Mouse (Mus musculus): ENCODE results near the gene Asap2. TPM values are rescaled to one million over a fixed set of nuclear protein-coding genes. Genes with fewer than 3 reads are reported as not detected.

The Asap2 gene
- polyA plus RNA-seq, 1 experiment from 2014 or later: 18.9 TPM

- Histone ChIP-seq H3K27ac (ENCODE audit: low read depth, low read length) (no peak overlapping the region), H3K9me3 (ENCODE audit: control insufficient read depth, low read length) (no peaks in the 10 kb centered on the region), H3K36me3 (ENCODE audit: control insufficient read depth, insufficient read depth, low read length) (no peaks in the 10 kb centered on the region), H3K4me1 (replicated peaks; ENCODE audit: control insufficient read depth, insufficient read depth, low read length) (no peaks in the 10 kb centered on the region), H3K4me3 (ENCODE audit: low read depth, low read length) (no peak overlapping the region), H3K27me3 (ENCODE audit: control insufficient read depth, insufficient read depth, low read length) (no peaks in the 10 kb centered on the region), H3K4me2 (ENCODE audit: low read depth, low read length, severe bottlenecking) (no peak overlapping the region), H3K9ac (ENCODE audit: low read length) (no peak overlapping the region)
- DNase-seq (ENCODE audit: low spot score) (no peak), ATAC-seq (replicated peaks; ENCODE audit: low FRiP score) (no peak)
- 70% methylated on average over 4 of the region's 4 CpGs for WGBS
Measured at GRCm38 (mm10) chr12:21139560-21139959, 149.3 kb downstream of the Asap2 start.

- no peak overlapping the region for H3K27ac ChIP-seq (ENCODE audit: low read depth, low read length)
- H3K4me3 ChIP-seq (ENCODE audit: low read depth, low read length): no peak overlapping the region
- DNase-seq (ENCODE audit: low spot score) (no peak), ATAC-seq (replicated peaks; ENCODE audit: low FRiP score) (no peak)
- H3K36me3 ChIP-seq (ENCODE audit: control insufficient read depth, insufficient read depth, low read length): no peaks in the 10 kb centered on the region
- H3K9me3 ChIP-seq (ENCODE audit: control insufficient read depth, low read length): no peaks in the 10 kb centered on the region
- H3K4me1 ChIP-seq (replicated peaks; ENCODE audit: control insufficient read depth, insufficient read depth, low read length): no peaks in the 10 kb centered on the region
- no peak overlapping the region for H3K9ac ChIP-seq (ENCODE audit: low read length)
- no peak overlapping the region for H3K4me2 ChIP-seq (ENCODE audit: low read depth, low read length, severe bottlenecking)
- WGBS: 92% methylated on average over 14 of the region's 14 CpGs
- H3K27me3 ChIP-seq (ENCODE audit: control insufficient read depth, insufficient read depth, low read length): no peaks in the 10 kb centered on the region
Measured at GRCm38 (mm10) chr12:21140153-21140552, 149.9 kb downstream of the Asap2 start.

- no peak overlapping the region for H3K4me3 ChIP-seq (ENCODE audit: low read depth, low read length)
- no peaks in the 10 kb centered on the region for H3K36me3 ChIP-seq (ENCODE audit: control insufficient read depth, insufficient read depth, low read length)
- no peaks in the 10 kb centered on the region for H3K4me1 ChIP-seq (replicated peaks; ENCODE audit: control insufficient read depth, insufficient read depth, low read length)
- DNase-seq (ENCODE audit: low spot score) (no peak), ATAC-seq (replicated peaks; ENCODE audit: low FRiP score) (no peak)
- H3K9ac ChIP-seq (ENCODE audit: low read length): no peak overlapping the region
- 90% methylated on average over 6 of the region's 6 CpGs for WGBS
- H3K9me3 ChIP-seq (ENCODE audit: control insufficient read depth, low read length): no peaks in the 10 kb centered on the region
- H3K4me2 ChIP-seq (ENCODE audit: low read depth, low read length, severe bottlenecking): no peak overlapping the region
- no peak overlapping the region for H3K27ac ChIP-seq (ENCODE audit: low read depth, low read length)
- H3K27me3 ChIP-seq (ENCODE audit: control insufficient read depth, insufficient read depth, low read length): no peaks in the 10 kb centered on the region
Measured at GRCm38 (mm10) chr12:21140741-21141308, 150.6 kb downstream of the Asap2 start.

GRCm38 (mm10) chr12:21141691-21142300 lies 151.5 kb downstream of the Asap2 start:
- DNase-seq (ENCODE audit: low spot score): no peak
- Histone ChIP-seq H3K9ac (ENCODE audit: low read length) (no peak overlapping the region), H3K36me3 (ENCODE audit: control insufficient read depth, insufficient read depth, low read length) (no peaks in the 10 kb centered on the region), H3K4me3 (ENCODE audit: low read depth, low read length) (no peak overlapping the region), H3K4me2 (ENCODE audit: low read depth, low read length, severe bottlenecking) (no peak overlapping the region), H3K4me1 (replicated peaks; ENCODE audit: control insufficient read depth, insufficient read depth, low read length) (no peaks in the 10 kb centered on the region), H3K27me3 (ENCODE audit: control insufficient read depth, insufficient read depth, low read length) (no peaks in the 10 kb centered on the region), H3K27ac (ENCODE audit: low read depth, low read length) (no peak overlapping the region), H3K9me3 (ENCODE audit: control insufficient read depth, low read length) (no peaks in the 10 kb centered on the region)
- WGBS: 85% methylated on average over 5 of the region's 5 CpGs
- ATAC-seq (replicated peaks; ENCODE audit: low FRiP score): no peak

- DNase-seq (ENCODE audit: low spot score) (no peak), ATAC-seq (replicated peaks; ENCODE audit: low FRiP score) (no peak)
- H3K4me2 ChIP-seq (ENCODE audit: low read depth, low read length, severe bottlenecking): no peak overlapping the region
- H3K4me1 ChIP-seq (replicated peaks; ENCODE audit: control insufficient read depth, insufficient read depth, low read length): no peaks in the 10 kb centered on the region
- no peak overlapping the region for H3K4me3 ChIP-seq (ENCODE audit: low read depth, low read length)
- no peaks in the 10 kb centered on the region for H3K27me3 ChIP-seq (ENCODE audit: control insufficient read depth, insufficient read depth, low read length)
- no peaks in the 10 kb centered on the region for H3K9me3 ChIP-seq (ENCODE audit: control insufficient read depth, low read length)
- H3K36me3 ChIP-seq (ENCODE audit: control insufficient read depth, insufficient read depth, low read length): no peaks in the 10 kb centered on the region
- WGBS: 79% methylated on average over 9 of the region's 9 CpGs
- H3K27ac ChIP-seq (ENCODE audit: low read depth, low read length): no peak overlapping the region
- no peak overlapping the region for H3K9ac ChIP-seq (ENCODE audit: low read length)
Measured at GRCm38 (mm10) chr12:21142489-21143254, 152.4 kb downstream of the Asap2 start.

- H3K9ac ChIP-seq (ENCODE audit: low read length): no peak overlapping the region
- no peaks in the 10 kb centered on the region for H3K4me1 ChIP-seq (replicated peaks; ENCODE audit: control insufficient read depth, insufficient read depth, low read length)
- no peaks in the 10 kb centered on the region for H3K9me3 ChIP-seq (ENCODE audit: control insufficient read depth, low read length)
- 89% methylated on average over 5 of the region's 5 CpGs for WGBS
- ATAC-seq (replicated peaks; ENCODE audit: low FRiP score) (no peak), DNase-seq (ENCODE audit: low spot score) (no peak)
- H3K27ac ChIP-seq (ENCODE audit: low read depth, low read length): no peak overlapping the region
- no peaks in the 10 kb centered on the region for H3K36me3 ChIP-seq (ENCODE audit: control insufficient read depth, insufficient read depth, low read length)
- no peak overlapping the region for H3K4me3 ChIP-seq (ENCODE audit: low read depth, low read length)
- no peaks in the 10 kb centered on the region for H3K27me3 ChIP-seq (ENCODE audit: control insufficient read depth, insufficient read depth, low read length)
- H3K4me2 ChIP-seq (ENCODE audit: low read depth, low read length, severe bottlenecking): no peak overlapping the region
Measured at GRCm38 (mm10) chr12:21144602-21145001, 154.3 kb downstream of the Asap2 start.

GRCm38 (mm10) chr12:21145050-21145449 lies 154.8 kb downstream of the Asap2 start:
- Histone ChIP-seq H3K4me2 (ENCODE audit: low read depth, low read length, severe bottlenecking) (no peak overlapping the region), H3K9ac (ENCODE audit: low read length) (no peak overlapping the region), H3K4me1 (replicated peaks; ENCODE audit: control insufficient read depth, insufficient read depth, low read length) (no peaks in the 10 kb centered on the region), H3K9me3 (ENCODE audit: control insufficient read depth, low read length) (no peaks in the 10 kb centered on the region), H3K27ac (ENCODE audit: low read depth, low read length) (no peak overlapping the region), H3K36me3 (ENCODE audit: control insufficient read depth, insufficient read depth, low read length) (no peaks in the 10 kb centered on the region), H3K27me3 (ENCODE audit: control insufficient read depth, insufficient read depth, low read length) (no peaks in the 10 kb centered on the region), H3K4me3 (ENCODE audit: low read depth, low read length) (no peak overlapping the region)
- ATAC-seq (replicated peaks; ENCODE audit: low FRiP score) (no peak), DNase-seq (ENCODE audit: low spot score) (no peak)
- whole genome bisulfite sequencing: 90% methylated on average over 5 of the region's 5 CpGs

- DNase-seq (ENCODE audit: low spot score): no peak
- ATAC-seq (replicated peaks; ENCODE audit: low FRiP score): no peak
- Histone ChIP-seq H3K4me3 (ENCODE audit: low read depth, low read length) (no peak overlapping the region), H3K4me2 (ENCODE audit: low read depth, low read length, severe bottlenecking) (no peak overlapping the region), H3K4me1 (replicated peaks; ENCODE audit: control insufficient read depth, insufficient read depth, low read length) (no peaks in the 10 kb centered on the region), H3K27me3 (ENCODE audit: control insufficient read depth, insufficient read depth, low read length) (no peaks in the 10 kb centered on the region), H3K27ac (ENCODE audit: low read depth, low read length) (no peak overlapping the region), H3K9ac (ENCODE audit: low read length) (no peak overlapping the region), H3K9me3 (ENCODE audit: control insufficient read depth, low read length) (no peaks in the 10 kb centered on the region), H3K36me3 (ENCODE audit: control insufficient read depth, insufficient read depth, low read length) (no peaks in the 10 kb centered on the region)
- 84% methylated on average over 4 of the region's 4 CpGs for WGBS
Measured at GRCm38 (mm10) chr12:21146826-21147225, 156.6 kb downstream of the Asap2 start.
